Mouse (Mus musculus) ES-E14 (cell line): ENCODE measurements at regions not wholly inside any gene's neighbourhood (a gene's known extent, or its start where the extent isn't known, plus 50 kb on each side); places are given as distances from the start of the nearest gene placed in this dataset.

Experiments
- HCFC1 ChIP-seq: IDR thresholded peaks from 2 replicates; pipeline ENCODE4 v1.6.1; 2012; ENCODE audit warnings: low read length, inconsistent platforms, borderline replicate concordance; ENCODE audit not compliant: insufficient read depth
- ZNF384 ChIP-seq: IDR thresholded peaks from 2 replicates; pipeline ENCODE4 v1.6.1; 2012; ENCODE audit warnings: low read depth, low read length, inconsistent platforms

DNA sequence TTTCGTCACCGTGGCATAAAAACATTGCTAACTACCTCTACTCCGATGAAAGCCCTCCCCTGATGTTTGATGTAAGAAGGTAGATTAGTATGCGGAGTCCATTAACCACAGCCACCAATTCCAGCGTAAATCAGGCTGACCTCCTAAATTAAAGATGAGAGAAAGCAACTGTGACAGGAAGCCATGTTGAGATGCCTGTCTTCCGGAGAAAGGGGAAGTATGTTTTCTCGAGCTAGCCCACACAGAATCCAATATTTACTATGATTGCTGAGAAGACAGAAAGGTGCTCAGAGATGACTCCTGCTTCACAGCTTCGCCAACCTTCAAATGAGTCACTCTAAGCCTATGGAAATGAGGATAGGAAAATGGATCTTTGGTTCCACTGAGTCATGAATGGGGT, 169.6 kb downstream of the Zfp365 start:
- TF ChIP-seq ZNF384 (no peak), HCFC1 (no peak)
